Mouse (Mus musculus) stomach, embryonic 14.5 days (tissue): ENCODE measurements around the gene Igsf21. TPM values are rescaled to one million over a fixed set of nuclear protein-coding genes. Genes with fewer than 3 reads are reported as not detected.

ENCODE experiments used
- ATAC-seq: fragments of 200-750 bp; cut with Nextera tagmentation; 2 replicates; pipeline ENCODE4 v1.8.0; 2017; ENCODE audit warnings: low read depth, moderate TSS enrichment; ENCODE audit not compliant: insufficient number of reproducible peaks, insufficient read depth, low FRiP score
- H3K27ac ChIP-seq: fragments of 300-500 bp; sonication (generic); 2 replicates; pipeline ENCODE4 v1.5.1; 2014; ENCODE audit warnings: mild to moderate bottlenecking, low read length, moderate library complexity, mixed read lengths
- H3K27me3 ChIP-seq: fragments of 300-500 bp; sonication (generic); 2 replicates; pipeline ENCODE4 v1.6.1; 2014; ENCODE audit warnings: low read length, control low read depth, mixed read lengths; ENCODE audit not compliant: control insufficient read depth, insufficient read depth
- H3K36me3 ChIP-seq: fragments of 300-500 bp; sonication (generic); 2 replicates; pipeline ENCODE4 v1.6.1; 2014; ENCODE audit warnings: mild to moderate bottlenecking, control low read depth, low read length, moderate library complexity, mixed read lengths; ENCODE audit not compliant: control insufficient read depth, insufficient read depth
- H3K4me1 ChIP-seq: fragments of 300-500 bp; sonication (generic); 2 replicates; pipeline ENCODE4 v1.6.1; 2014; ENCODE audit warnings: low read length, control low read depth, mixed read lengths; ENCODE audit not compliant: control insufficient read depth, insufficient read depth
- H3K4me2 ChIP-seq: fragments of 300-500 bp; sonication (generic); replicated peaks from 2 replicates; pipeline ENCODE4 v1.6.1; 2014; ENCODE audit warnings: low read depth, low read length, control low read depth
- H3K4me3 ChIP-seq: fragments of 300-500 bp; sonication (generic); 2 replicates; pipeline ENCODE4 v1.5.1; 2014; ENCODE audit warnings: low read depth, low read length, control low read depth
- H3K9ac ChIP-seq: fragments of 300-500 bp; sonication (generic); replicated peaks from 2 replicates; pipeline ENCODE4 v1.6.1; 2014; ENCODE audit warnings: low read depth, mild to moderate bottlenecking, control low read depth, low read length, moderate library complexity, mixed read lengths
- H3K9me3 ChIP-seq: fragments of 300-500 bp; sonication (generic); 2 replicates; pipeline ENCODE4 v1.6.1; 2016; ENCODE audit warnings: low read depth, low read length, control low read depth; ENCODE audit not compliant: control insufficient read depth
- WGBS: fragments of 180-500 bp; shearing (Covaris S2); extraction: QIAGEN DNeasy Blood & Tissue Kit; methylation state at CpG from one replicate; pipeline ENCODE4 v1.1.7; 2014; 5-methylcytosine and 5-hydroxymethylcytosine counted together
- polyA plus RNA-seq: library from polyadenylated mRNA; unstranded; fragments of >200 nt; fragmentation: Nextera tagmentation; extraction: Ambion mirVana; gene quantifications from 2 replicates; pipeline ENCODE4 v1.2.1, GENCODE M21; 2014

Igsf21 gene
- polyA plus RNA-seq, 1 experiment from 2014 or later = 1.2 TPM

- no peak overlapping the region for H3K4me2 ChIP-seq
- ATAC-seq = no peak
- H3K4me3 ChIP-seq = no peak overlapping the region
- 86% methylated on average over 18 of the region's 18 CpGs for WGBS
- no peaks in the 10 kb centered on the region for H3K9me3 ChIP-seq
- H3K36me3 ChIP-seq = no peaks in the 10 kb centered on the region
- H3K27me3 ChIP-seq = no peaks in the 10 kb centered on the region
- H3K9ac ChIP-seq = no peak overlapping the region
- no peaks in the 10 kb centered on the region for H3K4me1 ChIP-seq
- H3K27ac ChIP-seq = no peak overlapping the region
Observed at GRCm38 (mm10) chr4:140192276-140193002, 54.1 kb downstream of the Igsf21 start.

GRCm38 (mm10) chr4:140189601-140190000, 57.0 kb downstream of the Igsf21 start:
- 88% methylated on average over 9 of the region's 9 CpGs for WGBS
- H3K4me3 ChIP-seq = no peak overlapping the region
- H3K9me3 ChIP-seq = no peaks in the 10 kb centered on the region
- no peak overlapping the region for H3K4me2 ChIP-seq
- no peak overlapping the region for H3K27ac ChIP-seq
- H3K27me3 ChIP-seq = no peaks in the 10 kb centered on the region
- no peak overlapping the region for H3K9ac ChIP-seq
- no peak for ATAC-seq
- H3K36me3 ChIP-seq = no peaks in the 10 kb centered on the region
- 0 out of 2 replicates have a peak, but pooled peaks cover 2% of the 10 kb centered on the region for H3K4me1 ChIP-seq

DNA sequence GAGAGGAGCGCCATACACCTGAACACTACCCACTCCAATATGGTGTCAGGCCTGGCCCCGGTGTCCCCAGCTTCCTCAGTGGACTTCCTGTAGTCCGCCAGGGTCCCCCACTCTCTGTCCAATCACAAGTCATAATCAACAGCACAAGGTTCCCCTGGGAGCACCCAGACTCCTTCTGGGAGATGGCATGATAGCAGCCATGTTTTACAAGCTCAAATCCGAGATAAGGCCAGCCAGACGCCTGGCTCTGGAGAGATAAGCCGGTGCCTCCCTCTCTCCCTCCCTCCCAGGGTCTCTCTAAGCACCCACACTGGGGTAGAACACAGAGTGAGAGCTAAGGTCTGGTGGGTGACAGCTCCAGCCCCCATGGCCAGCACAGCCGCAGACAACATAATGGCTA, 58.0 kb downstream of the Igsf21 start:
- no peaks in the 10 kb centered on the region for H3K9me3 ChIP-seq
- WGBS = 64% methylated on average over 7 of the region's 7 CpGs
- no peak overlapping the region for H3K9ac ChIP-seq
- no peak for ATAC-seq
- 0 out of 2 replicates have a peak, but pooled peaks cover 2% of the 10 kb centered on the region for H3K4me1 ChIP-seq
- H3K27ac ChIP-seq = no peak overlapping the region
- no peak overlapping the region for H3K4me3 ChIP-seq
- no peaks in the 10 kb centered on the region for H3K27me3 ChIP-seq
- H3K36me3 ChIP-seq = no peaks in the 10 kb centered on the region
- H3K4me2 ChIP-seq = no peak overlapping the region

DNA sequence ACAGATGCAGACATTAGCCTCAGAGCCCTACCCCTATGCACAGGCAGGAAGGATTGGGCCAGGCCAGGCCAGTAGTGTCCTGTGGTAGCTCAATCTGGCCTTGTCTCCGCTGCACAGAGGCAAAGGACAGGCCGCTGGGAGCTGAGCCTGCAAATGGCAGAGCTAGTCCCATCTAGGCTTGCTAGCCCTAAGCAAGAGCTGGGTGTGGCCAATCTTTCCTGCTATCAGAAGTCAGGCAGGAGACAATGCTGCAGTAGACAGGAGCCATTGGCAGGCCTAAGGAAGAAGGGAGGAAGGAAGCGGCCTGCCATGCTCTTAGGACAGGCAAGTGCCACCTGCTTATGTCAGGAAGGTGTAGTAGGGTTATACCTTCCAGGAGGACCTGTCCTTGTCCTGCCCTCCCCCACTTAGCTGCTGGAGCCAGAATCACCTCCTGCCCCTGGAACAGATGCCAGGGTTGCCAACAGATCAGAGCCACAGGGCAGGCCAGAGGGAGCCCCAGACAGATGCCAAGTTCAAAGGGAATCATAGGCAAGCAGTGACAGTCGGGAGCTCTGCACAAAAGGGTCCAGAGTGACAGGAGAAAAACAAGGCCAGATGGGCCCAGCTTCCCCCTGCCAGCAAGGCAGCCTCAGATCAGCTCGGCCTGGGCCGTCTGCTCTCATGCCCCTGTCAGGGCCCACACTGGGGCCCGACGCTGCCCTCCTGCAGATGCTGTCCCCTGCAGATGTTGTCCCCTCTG, 59.0 kb downstream of the Igsf21 start:
- no peak overlapping the region for H3K27ac ChIP-seq
- 0 out of 2 replicates have a peak, but pooled peaks cover 2% of the 10 kb centered on the region for H3K4me1 ChIP-seq
- no peaks in the 10 kb centered on the region for H3K27me3 ChIP-seq
- no peaks in the 10 kb centered on the region for H3K9me3 ChIP-seq
- 81% methylated on average over 8 of the region's 8 CpGs for WGBS
- ATAC-seq = no peak
- no peak overlapping the region for H3K4me3 ChIP-seq
- no peak overlapping the region for H3K4me2 ChIP-seq
- H3K36me3 ChIP-seq = no peaks in the 10 kb centered on the region
- no peak overlapping the region for H3K9ac ChIP-seq

GRCm38 (mm10) chr4:140179576-140179975, 67.0 kb downstream of the Igsf21 start:
- Histone ChIP-seq H3K27ac (no peak overlapping the region), H3K9ac (no peak overlapping the region), H3K27me3 (no peaks in the 10 kb centered on the region), H3K4me3 (no peak overlapping the region), H3K4me1 (no peaks in the 10 kb centered on the region), H3K36me3 (no peaks in the 10 kb centered on the region), H3K4me2 (no peak overlapping the region), H3K9me3 (no peaks in the 10 kb centered on the region)
- 64% methylated on average over 6 of the region's 6 CpGs for WGBS
- no peak for ATAC-seq

- Histone ChIP-seq H3K4me3 (no peak overlapping the region), H3K36me3 (no peaks in the 10 kb centered on the region), H3K27ac (no peak overlapping the region), H3K27me3 (no peaks in the 10 kb centered on the region), H3K4me1 (no peaks in the 10 kb centered on the region), H3K9me3 (no peaks in the 10 kb centered on the region), H3K4me2 (no peak overlapping the region), H3K9ac (no peak overlapping the region)
- WGBS = 85% methylated on average over 6 of the region's 6 CpGs
- ATAC-seq = no peak
Observed at GRCm38 (mm10) chr4:140177055-140177454, 69.5 kb downstream of the Igsf21 start.

- Histone ChIP-seq H3K9ac (no peak overlapping the region), H3K4me2 (no peak overlapping the region), H3K4me1 (no peaks in the 10 kb centered on the region), H3K9me3 (no peaks in the 10 kb centered on the region), H3K27me3 (no peaks in the 10 kb centered on the region), H3K4me3 (no peak overlapping the region), H3K27ac (no peak overlapping the region), H3K36me3 (no peaks in the 10 kb centered on the region)
- 21% methylated on average over 13 of the region's 13 CpGs for WGBS
- ATAC-seq = no peak
Observed at GRCm38 (mm10) chr4:140173746-140174399, 72.7 kb downstream of the Igsf21 start.

- Histone ChIP-seq H3K27me3 (no peaks in the 10 kb centered on the region), H3K9me3 (no peaks in the 10 kb centered on the region), H3K27ac (no peak overlapping the region), H3K4me2 (no peak overlapping the region), H3K4me3 (no peak overlapping the region), H3K9ac (no peak overlapping the region), H3K36me3 (no peaks in the 10 kb centered on the region), H3K4me1 (no peaks in the 10 kb centered on the region)
- ATAC-seq = no peak
- WGBS = 56% methylated on average over 12 of the region's 12 CpGs
Observed at GRCm38 (mm10) chr4:140173084-140173483, 73.5 kb downstream of the Igsf21 start.
